Mouse (Mus musculus) cerebellum, adult 9-11 months (tissue): Measurements from ENCODE around the gene P4htm.
"Not testable (repeated sequence)": the region's sequence is repeated elsewhere in the genome, so short reads cannot be mapped to it uniquely, and the experiment has no call there.

Source experiments
- DNase-seq: peaks from one replicate; pipeline ENCODE4 v3.0.0; 2022

Gene P4htm

DNA sequence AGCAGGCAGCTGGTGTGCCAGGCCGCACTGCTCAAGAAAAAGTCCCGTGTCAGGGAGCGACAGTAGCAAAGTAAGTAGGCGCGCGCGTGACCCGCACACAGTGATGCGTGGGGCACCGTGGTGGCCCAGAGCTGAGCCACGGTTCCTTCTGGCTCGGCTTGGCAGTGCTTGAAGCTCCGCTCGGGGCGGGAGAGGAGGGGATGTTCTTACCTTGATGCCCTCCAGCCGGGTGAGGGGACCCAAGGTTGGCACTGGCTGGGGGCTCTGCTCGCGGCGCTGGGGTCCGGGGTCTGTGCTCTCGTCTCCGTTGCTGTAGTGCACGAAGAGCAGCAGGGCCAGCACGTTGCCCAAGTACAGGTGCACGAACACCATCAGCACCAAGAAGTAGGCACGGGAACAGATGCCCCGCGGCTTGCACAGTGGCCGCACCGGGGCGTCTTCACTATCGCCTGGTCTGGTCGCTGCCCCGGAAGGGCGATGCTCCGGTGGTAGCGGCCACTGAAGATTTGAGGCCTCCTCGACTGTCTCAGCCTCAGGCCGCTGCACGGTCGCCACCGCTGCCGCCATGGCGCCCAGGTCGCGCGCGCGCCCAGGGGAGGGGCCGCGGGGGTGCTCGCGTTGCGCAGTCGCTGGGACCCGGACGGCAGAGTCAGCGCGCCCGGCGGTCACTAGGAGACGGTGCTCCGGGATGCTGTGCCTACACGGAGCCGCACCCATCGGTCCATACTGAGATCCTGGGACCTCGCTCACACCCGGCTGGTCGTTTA lies at the start of gene P4htm:
P4htm (minus strand) TSS at position 670 of the 767 bp plus-strand sequence.
- DNase-seq = peak; percentile 85

DNA sequence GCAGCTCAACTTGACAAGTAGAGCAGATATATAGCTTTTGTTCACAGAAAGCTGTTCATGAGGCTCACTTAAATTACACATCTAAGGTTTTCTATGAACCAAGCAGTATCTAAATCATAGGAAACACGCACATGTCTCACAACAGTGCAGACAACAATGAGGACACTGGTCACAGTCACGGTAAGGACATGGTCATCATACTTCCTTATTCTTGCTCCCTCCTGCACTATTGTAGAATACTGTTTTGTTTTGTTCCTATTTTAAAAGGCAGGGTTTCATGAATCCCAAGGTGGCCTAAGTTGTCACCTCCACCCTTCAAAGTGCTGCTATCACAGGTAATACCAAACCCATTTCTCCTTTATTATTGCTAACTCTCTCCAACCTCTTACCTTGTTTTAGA lies 42.4 kb upstream of the P4htm start:
- DNase-seq = no peak

DNA sequence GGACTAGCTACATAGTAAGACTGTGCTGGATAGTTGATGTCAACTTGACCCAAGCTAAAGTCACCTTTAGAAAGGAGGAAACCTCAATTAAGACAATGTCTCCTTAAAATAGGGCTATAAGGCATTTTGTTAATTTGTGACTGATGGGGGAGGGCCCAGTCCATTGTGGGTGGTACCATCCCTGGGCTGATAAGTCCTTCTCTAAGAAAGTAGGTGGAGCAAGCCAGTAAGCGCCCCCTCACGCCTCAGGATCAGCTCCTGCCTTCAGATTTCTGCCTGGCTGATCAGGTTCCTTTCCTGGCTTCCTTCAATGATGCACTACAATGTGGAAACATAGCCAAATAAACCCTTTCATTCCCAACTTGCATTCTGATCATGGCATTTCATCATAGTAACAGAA lies 37.9 kb upstream of the P4htm start:
- DNase-seq = no peak

DNA sequence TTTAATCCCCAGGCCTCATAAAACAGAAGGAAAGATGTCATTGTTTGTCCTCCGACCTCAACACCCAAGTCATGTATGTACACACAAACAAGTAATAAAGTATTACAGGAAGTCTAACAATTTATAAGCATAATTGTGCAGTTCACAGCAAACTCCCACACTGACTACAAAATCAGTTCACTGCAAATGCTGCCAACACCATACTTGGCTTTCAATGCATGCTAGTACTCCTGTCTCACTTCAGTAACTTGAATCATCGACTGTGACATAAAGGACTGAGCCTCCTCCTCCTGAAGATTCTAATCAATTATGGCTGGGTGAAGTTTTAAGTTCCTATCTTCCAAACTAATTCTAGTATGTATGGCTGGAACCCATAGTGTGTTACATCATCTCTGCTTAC lies 36.4 kb upstream of the P4htm start:
- DNase-seq = no peak

DNA sequence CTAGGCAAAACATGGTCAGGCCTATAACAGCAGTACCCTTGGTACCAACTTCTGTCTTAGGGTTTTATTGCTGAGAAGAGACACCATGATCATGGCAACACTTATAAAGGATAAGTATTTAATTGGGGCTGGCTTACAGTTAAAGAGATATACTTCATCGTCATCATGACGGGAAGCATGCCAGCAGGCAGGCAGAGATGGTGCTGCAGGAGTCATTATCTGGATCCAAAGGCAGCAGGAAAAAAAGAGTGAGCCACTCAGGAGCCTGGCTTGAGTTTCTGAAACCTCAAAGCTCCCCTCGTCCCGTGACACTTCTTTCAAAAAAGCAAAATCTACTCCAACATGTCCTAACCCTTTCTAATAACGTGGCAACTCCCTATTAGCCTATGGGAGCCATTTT lies 34.9 kb upstream of the P4htm start:
- DNase-seq = no peak

DNA sequence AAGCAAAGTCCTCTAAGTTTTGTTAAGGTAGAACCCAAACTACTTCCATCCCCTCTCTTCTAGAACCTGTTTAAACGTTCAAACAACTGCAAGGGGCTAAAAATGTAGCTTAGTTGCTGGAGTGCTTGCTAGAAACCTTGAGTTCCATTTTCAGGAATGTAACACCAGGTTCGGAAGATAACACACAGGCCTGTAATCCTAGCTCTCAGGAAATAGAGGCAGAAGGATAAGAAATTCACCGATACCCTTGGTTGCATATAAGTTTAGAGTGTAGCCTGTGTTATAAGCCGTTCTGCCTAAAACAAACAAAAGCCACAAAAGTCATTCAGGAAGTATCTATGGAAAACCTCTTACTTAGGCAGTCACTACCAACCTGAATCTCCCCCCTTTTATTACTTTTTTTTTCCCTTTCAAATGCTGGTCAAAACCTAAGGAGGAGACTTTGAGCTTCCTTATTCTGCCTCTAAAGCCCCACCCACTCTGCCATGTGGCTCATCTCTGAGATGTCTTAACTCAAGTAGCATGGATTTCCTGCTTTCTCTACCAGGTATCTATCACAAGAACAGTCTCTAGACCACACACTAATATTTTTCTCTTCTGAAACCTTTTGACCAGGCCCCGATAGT lies 34.3 kb upstream of the P4htm start:
- DNase-seq = no peak

DNA sequence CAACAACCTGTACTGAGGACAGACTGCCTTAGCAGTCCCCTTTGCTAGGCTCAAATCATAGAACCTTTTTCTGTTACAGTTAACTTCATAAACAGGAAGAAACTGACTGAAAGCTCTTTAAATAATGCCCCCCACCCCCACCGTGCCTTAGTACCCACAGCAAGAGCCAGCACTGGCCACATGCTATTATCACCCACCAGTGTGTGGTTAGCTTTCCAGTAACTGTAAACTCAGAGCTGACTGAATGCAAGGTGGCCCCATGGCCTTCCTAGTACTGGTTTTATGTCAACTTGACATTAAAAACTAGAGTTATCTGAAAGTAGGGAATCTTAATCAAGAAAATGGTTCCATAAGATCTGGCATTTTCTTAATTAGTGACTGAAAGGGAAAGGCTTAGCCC lies 33.2 kb upstream of the P4htm start:
- no peak for DNase-seq

DNA sequence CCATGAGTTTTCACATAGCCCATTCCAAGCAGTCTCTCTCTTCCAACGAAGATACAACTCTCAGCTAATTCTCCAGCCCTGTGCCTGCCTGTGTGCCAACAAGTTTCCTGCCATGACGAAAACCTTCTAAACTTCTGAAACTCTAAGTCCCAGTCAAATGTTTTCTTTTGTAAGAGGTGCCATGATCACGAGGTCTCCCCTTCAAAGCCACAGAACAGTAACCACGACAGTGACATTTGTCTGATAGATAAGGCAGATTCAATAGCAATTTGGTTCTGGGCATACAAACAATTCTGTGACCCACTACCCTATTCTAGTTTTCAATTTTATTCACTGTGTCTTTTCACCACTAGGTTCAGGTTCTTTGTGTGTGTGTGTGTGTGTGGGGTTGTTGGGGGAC lies 30.7 kb upstream of the P4htm start:
- no peak for DNase-seq

DNA sequence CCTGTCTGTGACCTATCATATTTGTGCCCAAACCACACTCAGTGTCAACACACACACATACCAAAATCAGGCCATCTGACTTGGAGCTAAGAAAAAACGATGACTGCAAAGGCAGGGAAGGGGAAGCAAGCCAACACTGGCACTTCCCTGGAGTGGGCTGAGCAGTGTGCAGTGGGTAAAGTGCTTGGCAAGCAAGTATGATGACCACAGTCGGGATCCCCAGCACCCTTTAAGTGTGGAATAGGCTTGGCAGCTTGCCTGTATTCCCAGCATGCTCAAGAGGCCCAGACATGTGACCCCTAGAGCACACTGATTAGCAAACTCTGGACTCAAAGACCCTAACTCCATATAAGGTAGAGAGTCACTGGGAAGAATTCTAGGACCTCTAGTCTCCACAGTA lies 29.0 kb upstream of the P4htm start:
- DNase-seq = no peak

DNA sequence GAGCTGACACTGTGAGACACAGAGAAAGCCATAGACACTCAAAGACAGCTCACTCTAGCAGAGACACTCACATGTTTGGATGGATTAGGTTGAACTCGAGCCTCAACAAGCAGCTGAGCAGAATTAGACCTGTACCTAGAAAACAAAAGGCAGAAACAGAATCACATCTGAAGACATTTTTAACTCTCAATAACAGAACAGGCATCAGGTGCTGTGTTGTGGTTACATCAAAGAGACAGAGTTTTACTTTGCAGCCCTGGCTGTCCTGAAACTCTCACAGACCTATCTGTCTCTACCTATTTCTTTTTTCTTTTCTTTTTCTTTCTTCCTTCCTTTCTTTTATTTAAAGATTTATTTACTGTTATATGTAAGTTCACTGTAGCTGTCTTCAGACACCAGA lies 19.8 kb upstream of the P4htm start:
- DNase-seq = no peak

DNA sequence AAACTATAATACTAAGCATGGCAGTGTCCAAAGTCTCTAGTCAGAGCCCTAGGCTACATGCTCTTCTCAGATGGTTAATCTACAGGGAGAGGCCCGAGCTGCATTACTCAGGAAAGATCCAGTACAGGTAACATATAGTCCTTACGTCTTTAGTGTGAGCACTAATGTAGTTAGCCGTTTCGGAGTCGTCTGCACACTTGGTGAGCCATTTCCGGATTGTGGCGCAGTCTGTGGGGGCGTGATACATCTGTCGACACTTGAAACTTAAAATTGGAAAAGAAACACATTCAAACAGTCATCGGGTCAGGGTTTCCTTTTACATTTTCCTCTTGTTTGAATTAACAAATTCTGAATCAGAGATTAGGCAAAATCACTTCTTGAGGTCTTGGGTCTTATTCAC lies 14.0 kb upstream of the P4htm start:
- no peak for DNase-seq

DNA sequence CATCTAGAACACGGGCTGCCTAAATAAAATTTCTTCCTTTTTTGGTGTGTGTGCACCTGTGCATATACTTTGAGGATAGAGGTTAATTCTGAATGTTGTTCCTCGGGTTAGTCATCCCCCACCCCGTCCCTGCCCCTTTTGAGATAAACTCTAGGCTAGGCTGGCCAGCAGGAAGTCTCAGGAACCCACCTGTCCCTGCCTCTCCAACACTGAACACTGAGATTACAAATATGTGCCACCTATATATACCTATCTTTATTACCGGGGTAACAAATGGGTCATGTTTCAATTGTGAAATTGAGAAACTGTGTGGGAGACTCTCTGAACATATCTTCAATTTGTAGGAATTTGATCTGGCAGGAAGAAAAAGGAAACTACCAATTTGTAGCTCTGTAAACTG lies 11.4 kb upstream of the P4htm start:
- no peak for DNase-seq

DNA sequence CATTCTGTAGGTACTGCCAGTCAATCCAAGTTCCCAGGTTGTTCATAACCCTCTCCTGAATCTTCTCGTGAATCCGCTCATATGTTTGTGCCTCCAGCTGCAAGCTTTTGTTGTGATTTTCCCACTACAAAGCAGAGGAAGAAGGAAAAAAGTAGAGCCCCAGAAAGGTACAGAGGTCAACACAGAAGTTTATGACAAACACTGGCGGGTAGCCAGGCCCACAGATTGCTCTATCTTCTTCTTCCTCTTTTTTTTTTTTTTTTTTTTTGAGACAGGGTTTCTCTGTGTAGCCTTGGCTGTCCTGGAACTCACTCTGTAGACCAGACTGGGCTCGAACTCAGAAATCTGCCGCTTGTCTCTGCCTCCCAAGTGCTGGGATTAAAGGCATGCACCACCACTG lies 10.5 kb upstream of the P4htm start:
- not testable (repeated sequence) for DNase-seq

DNA sequence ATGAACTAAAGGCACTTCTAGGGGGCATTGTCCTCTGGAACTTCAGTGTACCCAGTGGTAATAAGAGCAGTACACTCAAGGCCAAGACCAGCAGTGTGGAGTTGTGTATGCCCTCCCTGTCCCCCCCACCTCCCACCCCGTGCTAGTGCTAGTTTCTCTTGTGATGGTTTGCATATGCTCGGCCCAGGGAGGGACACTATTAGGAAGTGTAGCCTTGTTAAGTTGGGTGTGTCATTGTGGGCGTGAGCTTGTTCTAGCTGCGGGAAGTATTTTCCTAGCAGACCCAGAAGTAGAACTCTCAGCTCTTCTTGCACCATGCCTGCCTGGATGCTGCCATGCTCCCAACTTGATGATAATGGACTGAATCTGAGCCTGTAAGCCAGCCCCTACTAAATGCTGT lies 4.5 kb upstream of the P4htm start:
- DNase-seq = no peak

DNA sequence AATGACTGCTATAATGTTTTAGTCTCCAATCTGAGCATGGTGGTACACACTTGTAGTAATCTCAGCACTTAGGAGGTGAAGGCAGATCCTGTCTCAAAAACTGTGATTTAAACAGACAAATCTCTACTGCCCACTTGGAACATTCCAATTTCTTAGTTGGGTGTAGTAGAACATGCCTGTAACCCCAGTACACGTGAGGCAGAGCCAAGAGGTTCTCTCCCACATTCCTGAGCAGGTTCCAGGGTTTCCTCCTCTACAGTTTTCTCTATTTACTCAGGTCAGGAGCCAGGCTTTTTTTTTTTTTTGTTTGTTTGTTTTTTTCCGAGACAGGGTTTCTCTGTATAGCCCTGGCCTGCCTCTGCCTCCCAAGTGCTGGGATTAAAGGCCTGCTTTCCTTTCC lies 2.5 kb upstream of the P4htm start:
- DNase-seq = no peak

DNA sequence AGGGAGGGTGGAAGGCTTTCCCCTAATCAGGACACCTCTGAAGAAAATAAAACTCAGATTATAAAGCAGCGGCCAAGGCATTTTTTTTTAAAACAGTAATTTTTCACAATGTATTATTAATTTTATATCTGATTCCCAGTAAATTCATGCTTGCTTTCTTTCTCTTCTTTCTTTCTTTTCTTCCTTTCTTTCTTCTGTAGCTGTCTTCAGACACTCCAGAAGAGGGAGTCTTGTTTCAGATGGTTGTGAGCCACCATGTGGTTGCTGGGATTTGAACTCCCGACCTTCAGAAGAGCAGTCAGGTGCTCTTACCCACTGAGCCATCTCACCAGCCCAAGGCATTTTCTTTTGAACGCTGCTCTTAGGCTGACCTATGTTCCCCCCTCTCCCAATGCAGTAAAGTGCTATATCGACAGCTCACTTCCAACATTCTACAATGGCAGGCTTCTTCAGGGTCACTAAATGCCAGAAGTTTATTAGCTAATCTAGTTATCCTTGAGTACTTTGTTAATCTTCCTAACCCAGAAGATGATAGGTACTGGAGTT lies 1.6 kb upstream of the P4htm start:
- DNase-seq = no peak

DNA sequence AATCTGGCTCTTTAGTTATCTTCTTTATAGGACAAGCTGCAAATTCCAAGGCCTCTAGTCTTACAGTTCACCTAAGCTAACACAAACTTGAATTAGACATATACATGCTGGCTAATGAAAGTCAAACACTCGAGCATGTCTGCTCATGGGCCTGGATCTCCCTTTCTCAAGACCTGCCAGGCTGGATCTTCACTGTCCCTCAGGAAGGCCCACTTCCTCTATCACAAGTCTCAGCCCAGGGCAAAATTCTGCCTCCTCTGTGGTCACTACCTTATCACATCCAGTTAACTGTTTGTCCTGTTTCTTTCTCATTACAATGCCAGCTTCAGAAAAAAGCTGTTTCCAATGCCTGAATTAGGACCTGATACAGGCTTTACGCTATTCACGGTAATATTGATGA lies 3.1 kb downstream of the P4htm start:
- DNase-seq = no peak

DNA sequence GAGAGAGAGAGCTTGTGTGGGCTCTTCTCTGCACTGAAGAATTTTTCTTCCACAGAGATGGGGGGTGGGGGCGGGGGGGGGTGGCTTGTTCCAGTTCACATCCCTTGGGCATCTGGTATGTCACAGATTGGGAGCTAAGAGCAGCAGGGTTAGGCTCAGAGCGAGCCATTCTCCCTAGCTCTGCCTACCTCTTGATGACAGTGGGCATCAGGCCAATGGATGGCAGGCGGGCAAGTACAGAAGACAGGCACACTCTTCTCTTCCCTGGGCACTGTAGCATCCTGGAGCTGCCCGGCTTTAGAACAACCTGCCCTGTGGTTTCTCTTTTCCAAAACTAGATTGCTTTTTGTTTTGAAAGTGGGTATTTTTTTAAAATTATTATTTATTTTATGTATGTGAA lies 6.0 kb downstream of the P4htm start:
- peak; percentile 61 for DNase-seq

DNA sequence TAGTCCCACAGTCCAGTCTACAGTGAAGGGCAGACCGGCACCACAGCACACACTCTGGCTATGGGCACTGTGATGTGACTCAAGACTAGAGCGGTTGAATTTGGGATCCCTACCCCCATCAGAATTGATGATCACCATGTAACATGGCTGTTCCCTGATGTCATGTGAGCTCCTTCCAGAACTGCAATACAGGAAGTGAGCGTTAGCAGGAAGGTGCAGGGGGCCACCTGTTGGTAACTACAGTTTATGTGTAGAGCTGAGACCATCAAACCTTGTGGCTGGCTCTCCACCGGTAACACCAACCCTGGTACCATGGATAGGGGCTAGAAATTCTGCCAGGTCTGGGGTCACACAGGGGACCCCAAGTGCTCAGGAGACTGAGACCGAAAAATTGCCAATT lies 8.2 kb downstream of the P4htm start:
- no peak for DNase-seq

DNA sequence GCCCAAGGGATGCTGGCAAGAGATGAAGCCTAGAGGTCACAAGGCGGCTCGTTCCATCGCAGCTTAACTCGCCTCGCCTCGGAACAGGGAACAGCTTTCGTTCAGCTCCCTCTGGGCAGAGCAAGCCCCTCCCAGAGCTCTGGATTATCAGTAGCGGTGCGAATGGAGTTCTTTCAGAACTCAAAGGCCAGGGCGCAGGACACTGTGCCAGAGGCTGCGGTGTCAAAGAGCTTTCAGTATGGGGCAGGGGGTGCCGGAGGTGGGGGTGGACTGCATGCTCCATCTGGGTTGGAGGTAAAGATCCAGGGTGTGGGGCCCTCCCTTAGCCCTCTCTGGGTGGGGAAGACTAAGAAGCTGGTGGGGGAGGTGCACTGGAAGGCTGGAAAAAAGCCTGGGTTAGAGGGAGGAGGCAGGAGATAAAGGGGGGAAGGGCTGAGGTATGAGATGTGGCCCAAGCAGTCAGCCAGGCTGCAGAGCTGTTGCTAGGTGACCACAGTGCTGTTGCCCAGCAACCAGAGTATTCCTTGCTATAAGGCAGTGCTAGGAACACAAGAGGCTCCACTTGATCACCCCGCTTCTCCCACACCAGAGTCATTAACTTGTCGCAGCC lies 9.8 kb downstream of the P4htm start:
- peak; percentile 78 for DNase-seq

DNA sequence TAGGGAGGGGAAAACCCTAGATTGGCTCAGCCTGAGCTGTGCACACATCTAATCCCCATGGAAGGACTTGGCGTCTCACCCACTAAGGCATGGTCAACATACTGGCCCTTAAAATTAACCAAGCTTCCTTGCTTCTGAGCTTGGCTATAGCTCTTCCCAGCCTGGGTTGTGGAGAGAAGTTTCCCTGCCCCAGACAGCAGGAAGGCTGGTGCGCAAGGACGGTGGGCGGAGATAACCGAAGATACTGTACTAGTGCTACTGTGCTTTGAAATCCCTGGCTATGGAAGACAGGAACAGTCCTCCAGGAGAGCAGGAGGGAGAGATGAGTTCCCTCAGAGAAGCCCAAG lies 18.1 kb downstream of the P4htm start:
- no peak for DNase-seq

DNA sequence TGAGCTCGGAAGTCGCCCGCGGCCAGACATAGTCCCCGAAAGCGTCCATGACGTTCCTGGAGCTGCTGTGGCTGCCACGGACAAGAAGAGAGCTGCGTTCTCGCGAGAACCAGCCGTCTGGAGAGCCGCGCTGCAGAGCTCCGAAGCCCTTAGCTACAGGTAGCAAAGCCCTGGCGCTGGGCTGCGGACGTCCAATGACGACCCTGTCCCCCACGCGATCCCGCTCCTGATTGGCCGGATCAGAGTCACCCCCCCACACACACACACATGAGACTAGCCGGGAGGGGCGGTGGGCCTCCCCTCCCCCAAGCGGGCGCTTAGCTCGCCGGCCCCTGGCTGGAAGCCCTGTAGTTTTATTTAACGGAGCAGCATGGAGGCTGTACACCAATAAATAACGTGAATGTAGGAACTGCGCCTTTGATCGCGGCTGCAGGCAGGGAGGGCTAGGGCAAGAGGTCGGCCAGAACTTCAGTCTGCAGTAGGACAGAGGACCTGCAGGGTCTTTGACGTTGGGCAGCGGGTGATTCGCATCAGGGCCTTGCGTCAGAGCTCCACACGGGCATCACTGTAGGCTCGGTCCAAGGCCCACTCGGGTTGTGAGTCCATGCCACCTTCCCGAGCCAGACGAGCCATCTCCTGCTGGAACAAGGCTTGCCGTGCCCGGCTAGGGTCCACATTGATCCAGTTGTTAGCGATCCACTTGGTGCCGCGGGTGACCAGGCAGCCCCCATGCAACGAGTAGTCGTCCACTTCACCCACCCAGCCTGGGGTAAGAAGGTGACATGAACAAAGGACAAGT lies 18.7 kb downstream of the P4htm start, which contains the start of gene Wdr6:
Wdr6 (minus strand) TSS at position 195 of the 799 bp plus-strand sequence.
- peak; percentile 96 for DNase-seq

DNA sequence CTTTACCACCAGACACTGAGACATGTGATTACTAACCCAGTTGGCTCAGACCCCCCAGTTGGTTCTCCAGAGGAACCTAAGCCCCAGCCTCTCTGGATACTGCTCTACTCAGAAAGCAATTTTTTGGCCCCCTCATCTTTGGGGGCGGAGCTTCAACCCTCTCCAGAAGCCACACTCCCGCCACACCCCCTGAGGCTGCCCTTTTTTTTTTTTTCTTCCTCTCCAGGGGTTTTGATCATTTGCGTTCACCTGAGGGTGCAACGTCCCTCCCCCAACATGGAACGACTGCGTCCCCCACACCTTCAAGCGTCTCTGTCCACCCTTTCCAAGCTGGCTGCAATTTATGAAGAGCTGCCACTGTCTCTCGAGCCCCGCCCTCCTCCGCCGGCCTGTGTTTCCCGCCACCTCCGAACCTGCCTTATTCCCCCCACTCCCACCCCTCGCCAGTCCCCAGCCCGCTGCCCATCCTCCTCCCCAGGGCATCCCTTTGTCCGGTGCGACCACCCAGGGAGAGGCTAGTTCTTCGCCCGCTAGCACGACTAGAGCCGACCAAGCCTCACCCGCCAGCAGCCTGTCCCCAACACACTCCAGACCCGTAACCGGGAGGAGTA lies 19.4 kb downstream of the P4htm start:
- DNase-seq = peak; percentile 79
